12 mouse cellular contexts compared by ENCODE assay signal in genomic region chr12:71626801-71627200, GRCm38 (mm10).
DNase-seq lines count a peak whose midpoint lies in the region; ATAC-seq and TF ChIP-seq lines count a peak whose summit lies in the region.
"Had no signal": no experiment of that assay in that cellular context is flagged by ENCODE, and none has a peak within 500 bp of the region (broad histone marks: within the 10 kb centered on the region; RNA-seq: fewer than 3 reads in every experiment).

No protein-coding gene starts in this region.

- H3K36me3 ChIP-seq in kidney, embryonic 14.5 days (ENCODE audit: control insufficient read depth, insufficient read depth, low read length) = no peaks in the 10 kb centered on the region
- H3K36me3 ChIP-seq in thymus, adult 2 months (ENCODE audit: control insufficient read depth, insufficient read depth, low read length) = no peaks in the 10 kb centered on the region
- H3K36me3 ChIP-seq in forebrain, embryonic 14.5 days (ENCODE audit: control insufficient read depth, insufficient read depth, low read length) = no peaks in the 10 kb centered on the region
- H3K36me3 ChIP-seq: hindbrain, embryonic 12.5 days; midbrain, embryonic 12.5 days; neural tube, embryonic 15.5 days had no signal

- no peak overlapping the region for H3K4me2 ChIP-seq in kidney, embryonic 14.5 days (replicated peaks; ENCODE audit: low read depth, low read length)
- H3K4me2 ChIP-seq in forebrain, embryonic 14.5 days (ENCODE audit: low read length) = no peak overlapping the region
- H3K4me2 ChIP-seq: hindbrain, embryonic 12.5 days; midbrain, embryonic 12.5 days; neural tube, embryonic 15.5 days had no signal

- DNase-seq in kidney, adult 8-10 months = no peak
- DNase-seq in gastrocnemius, adult 8-10 months (ENCODE audit: low spot score in 2 of 2) = peak; percentile 4 to 19
- DNase-seq in heart, postnatal 10 days = peak; percentile 81
- peak; percentile 55 for DNase-seq in lung, postnatal 10 days
- DNase-seq in left cerebral cortex, postnatal 10 days (ENCODE audit: extremely low spot score in 1 of 2, low spot score in 2 of 2) = no peak
- no peak for DNase-seq in thymus, adult 2 months
- no peak for DNase-seq in forebrain, embryonic 14.5 days (ENCODE audit: low spot score)
- DNase-seq: left cerebral cortex, postnatal 4 days had no signal

- no peak overlapping the region for H3K9ac ChIP-seq in kidney, embryonic 14.5 days (ENCODE audit: low read depth, low read length)
- H3K9ac ChIP-seq in forebrain, embryonic 14.5 days (ENCODE audit: low read length) = no peak overlapping the region
- H3K9ac ChIP-seq: hindbrain, embryonic 12.5 days; midbrain, embryonic 12.5 days; neural tube, embryonic 15.5 days had no signal

- intact Hi-C loops in heart, postnatal 10 days (cut with DNase I) = no loop called here
- intact Hi-C loops in left cerebral cortex, postnatal 10 days (cut with DNase I) = no loop called here

- H3K4me3 ChIP-seq in kidney, embryonic 14.5 days (ENCODE audit: low read length) = no peak overlapping the region
- H3K4me3 ChIP-seq in thymus, adult 2 months (ENCODE audit: control insufficient read depth, insufficient read depth, low read length) = no peak overlapping the region
- H3K4me3 ChIP-seq in forebrain, embryonic 14.5 days (ENCODE audit: low read depth, low read length) = no peak overlapping the region
- H3K4me3 ChIP-seq: hindbrain, embryonic 12.5 days; midbrain, embryonic 12.5 days; neural tube, embryonic 15.5 days had no signal

- H3K4me1 ChIP-seq in kidney, embryonic 14.5 days (ENCODE audit: control insufficient read depth, insufficient read depth, low read length) = peaks cover 17% of the 10 kb centered on the region
- H3K4me1 ChIP-seq in thymus, adult 2 months (replicated peaks; ENCODE audit: control insufficient read depth, insufficient read depth, low read length) = no peaks in the 10 kb centered on the region
- peaks cover 11% of the 10 kb centered on the region for H3K4me1 ChIP-seq in forebrain, embryonic 14.5 days (ENCODE audit: control insufficient read depth, insufficient read depth, low read length)

- ATAC-seq in kidney, embryonic 14.5 days (ENCODE audit: low FRiP score, low TSS enrichment) = peak; percentile 85
- no peak for ATAC-seq in forebrain, embryonic 14.5 days

- H3K27me3 ChIP-seq in kidney, embryonic 14.5 days (ENCODE audit: control insufficient read depth, insufficient read depth, low read length) = no peaks in the 10 kb centered on the region
- no peaks in the 10 kb centered on the region for H3K27me3 ChIP-seq in thymus, adult 2 months (ENCODE audit: control insufficient read depth, insufficient read depth, low read length)
- H3K27me3 ChIP-seq in forebrain, embryonic 14.5 days (replicated peaks; ENCODE audit: control insufficient read depth, insufficient read depth, low read length) = no peaks in the 10 kb centered on the region
- H3K27me3 ChIP-seq: hindbrain, embryonic 12.5 days; midbrain, embryonic 12.5 days; neural tube, embryonic 15.5 days had no signal

- no peaks in the 10 kb centered on the region for H3K9me3 ChIP-seq in kidney, embryonic 14.5 days (ENCODE audit: control insufficient read depth, low read length)
- no peaks in the 10 kb centered on the region for H3K9me3 ChIP-seq in forebrain, embryonic 14.5 days (replicated peaks; ENCODE audit: control insufficient read depth, low read length)
- H3K9me3 ChIP-seq: hindbrain, embryonic 12.5 days; midbrain, embryonic 12.5 days; neural tube, embryonic 15.5 days had no signal

- no peak for TF ChIP-seq POLR2A in thymus, adult 2 months (IDR thresholded peaks at IDR 0.05; ENCODE audit: control insufficient read depth, extremely low read depth, insufficient read depth, low read length, poor library complexity)

- WGBS in kidney, embryonic 14.5 days = 53% methylated on average over 4 of the region's 4 CpGs
- WGBS in thymus, adult 2 months = 10% methylated on average over 4 of the region's 4 CpGs
- WGBS in forebrain, embryonic 14.5 days = 82% methylated on average over 4 of the region's 4 CpGs

- no peak for TF ChIP-seq CTCF in thymus, adult 2 months (IDR thresholded peaks at IDR 0.05; ENCODE audit: borderline replicate concordance, control insufficient read depth, extremely low read depth, insufficient read depth, low read length, poor library complexity)

- peak overlapping the region; percentile 78 for H3K27ac ChIP-seq in kidney, embryonic 14.5 days (ENCODE audit: low read depth, low read length)
- no peak overlapping the region for H3K27ac ChIP-seq in thymus, adult 2 months (ENCODE audit: control insufficient read depth, insufficient read depth, low read length)
- no peak overlapping the region for H3K27ac ChIP-seq in forebrain, embryonic 14.5 days (ENCODE audit: low read depth, low read length)
- H3K27ac ChIP-seq: hindbrain, embryonic 12.5 days; midbrain, embryonic 12.5 days; neural tube, embryonic 15.5 days had no signal

Comparison
In these comparisons a context has a peak if more than half of its experiments do, and no peak if none do; other contexts are left out.
1. DNase-seq: peak in gastrocnemius, adult 8-10 months (2 of 2), heart, postnatal 10 days (2 of 2) and lung, postnatal 10 days (single experiment); none in kidney, adult 8-10 months (0 of 2), left cerebral cortex, postnatal 10 days (0 of 2), thymus, adult 2 months (single experiment) and forebrain, embryonic 14.5 days (single experiment).